Mouse (Mus musculus) myocyte (in vitro differentiated cells): ENCODE results near the gene Snx14.

ENCODE experiments used
- MAX ChIP-seq: IDR thresholded peaks from one replicate; pipeline ENCODE4 v1.6.1; 2011; ENCODE audit warnings: low read depth, mild to moderate bottlenecking, control low read depth
- MYOD1 ChIP-seq, 3 experiments: IDR thresholded peaks; one replicate each; pipeline ENCODE4 v1.6.1; 2011; ENCODE audit warnings: control low read depth in 2 of 3, low read depth in 2 of 3, mild to moderate bottlenecking in 2 of 3, moderate library complexity in 1 of 3; ENCODE audit not compliant: insufficient read length in 2 of 3, control insufficient read depth in 1 of 3
- POLR2A ChIP-seq: IDR thresholded peaks from one replicate; pipeline ENCODE4 v1.6.1; 2011; ENCODE audit warnings: low read depth, mild to moderate bottlenecking, control low read depth, moderate library complexity; ENCODE audit not compliant: insufficient read length
- POLR2AphosphoS2 ChIP-seq: IDR thresholded peaks from one replicate; pipeline ENCODE4 v1.6.1; 2011; ENCODE audit warnings: low read depth, control low read depth; ENCODE audit not compliant: insufficient read length
- REST ChIP-seq: IDR thresholded peaks from one replicate; pipeline ENCODE4 v1.6.1; 2011; ENCODE audit warnings: mild to moderate bottlenecking, control low read depth, moderate library complexity; ENCODE audit not compliant: insufficient read depth, insufficient read length
- TCF12 ChIP-seq: IDR thresholded peaks from one replicate; pipeline ENCODE4 v1.6.1; 2011; ENCODE audit warnings: mild to moderate bottlenecking, control low read depth; ENCODE audit not compliant: poor library complexity, insufficient read depth, severe bottlenecking
- USF1 ChIP-seq: IDR thresholded peaks from one replicate; pipeline ENCODE4 v1.6.1; 2011; ENCODE audit warnings: low read depth, mild to moderate bottlenecking, control low read depth, moderate library complexity

- TF ChIP-seq POLR2AphosphoS2 (no peak), POLR2A (no peak), TCF12 (no peak), MAX (no peak), REST (no peak), USF1 (no peak), MYOD1 (IDR thresholded peaks at IDR 0.05; ENCODE audit: control insufficient read depth in 1 of 3, insufficient read length in 2 of 3, low read depth in 2 of 3) (no peak)
These were observed 34.2 kb downstream of the Snx14 start for GRCm38 (mm10) chr9:88404515-88404914.
